Mouse (Mus musculus) lung, embryonic 14.5 days (tissue): ENCODE measurements around the gene Dusp16. TPM values are rescaled to one million over a fixed set of nuclear protein-coding genes. Genes with fewer than 3 reads are reported as not detected.

Source experiments
- ATAC-seq: fragments of 200-750 bp; cut with Nextera tagmentation; 2 replicates; pipeline ENCODE4 v1.8.0; 2017; ENCODE audit warnings: mild to moderate bottlenecking, moderate TSS enrichment, moderate library complexity; ENCODE audit not compliant: insufficient read depth
- DNase-seq: peaks from one replicate; pipeline ENCODE4 v3.0.0-alpha.2; 2015
- H3K27ac ChIP-seq: fragments of 300-500 bp; sonication (generic); 2 replicates; pipeline ENCODE4 v1.5.1; 2014; ENCODE audit warnings: low read depth, mild to moderate bottlenecking, moderate library complexity
- H3K27me3 ChIP-seq: fragments of 300-500 bp; sonication (generic); 2 replicates; pipeline ENCODE4 v1.6.1; 2014; ENCODE audit warnings: low read length, control low read depth; ENCODE audit not compliant: insufficient read depth
- H3K36me3 ChIP-seq: fragments of 300-500 bp; sonication (generic); 2 replicates; pipeline ENCODE4 v1.6.1; 2014; ENCODE audit warnings: control low read depth; ENCODE audit not compliant: insufficient read depth
- H3K4me1 ChIP-seq: fragments of 300-500 bp; sonication (generic); 2 replicates; pipeline ENCODE4 v1.6.1; 2014; ENCODE audit warnings: antibody characterized with exemption, control low read depth; ENCODE audit not compliant: insufficient read depth
- H3K4me2 ChIP-seq: fragments of 300-500 bp; sonication (generic); 2 replicates; pipeline ENCODE4 v1.6.1; 2014; ENCODE audit warnings: mild to moderate bottlenecking
- H3K4me3 ChIP-seq: fragments of 300-500 bp; sonication (generic); 2 replicates; pipeline ENCODE4 v1.5.1; 2014; ENCODE audit warnings: low read depth, low read length
- H3K9ac ChIP-seq: fragments of 300-500 bp; sonication (generic); 2 replicates; pipeline ENCODE4 v1.6.1; 2014
- H3K9me3 ChIP-seq: fragments of 300-500 bp; sonication (generic); 2 replicates; pipeline ENCODE4 v1.6.1; 2016; ENCODE audit warnings: low read depth, low read length, control low read depth
- CTCF ChIP-seq: IDR thresholded peaks from 2 replicates; pipeline ENCODE4 v1.5.1; 2016; ENCODE audit warnings: antibody characterized with exemption, low read depth
- WGBS: fragments of 180-500 bp; shearing (Covaris S2); extraction: QIAGEN DNeasy Blood & Tissue Kit; methylation state at CpG from one replicate; pipeline ENCODE4 v1.1.7; 2014; 5-methylcytosine and 5-hydroxymethylcytosine counted together
- polyA plus RNA-seq: library from polyadenylated mRNA; unstranded; fragments of >200 nt; fragmentation: Nextera tagmentation; extraction: Ambion mirVana; gene quantifications from 2 replicates; pipeline ENCODE4 v1.2.1, GENCODE M21; 2014

The Dusp16 gene
- polyA plus RNA-seq, 1 experiment from 2014 or later = 12.9 TPM

DNA sequence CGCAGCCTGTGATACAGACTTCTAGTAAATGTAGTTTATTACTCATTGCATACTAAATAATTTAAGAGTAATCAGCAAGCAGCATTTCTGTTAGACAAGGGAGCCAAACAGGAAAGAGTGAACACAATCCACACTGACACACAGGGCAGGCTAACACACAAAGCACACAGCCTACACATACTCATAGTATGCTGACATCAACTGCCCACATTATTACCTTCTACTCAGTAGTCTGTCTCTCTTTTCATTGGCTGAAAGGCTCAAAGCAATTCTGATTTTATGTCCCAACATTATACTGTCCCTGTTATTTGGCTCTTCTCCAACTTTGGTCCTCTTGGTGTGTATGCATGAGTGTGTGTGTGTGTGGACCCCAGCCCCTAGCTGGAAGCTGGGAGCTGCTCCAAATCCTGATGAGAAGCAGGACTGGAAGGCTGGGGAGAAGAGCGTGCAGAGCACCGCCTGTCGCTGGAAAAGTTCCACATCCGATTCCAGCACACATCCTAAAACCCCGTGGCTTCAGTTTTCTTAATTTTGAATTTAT is 70.6 kb downstream of the Dusp16 start:
- Histone ChIP-seq H3K27me3 (no peaks in the 10 kb centered on the region), H3K27ac (no peak overlapping the region), H3K4me3 (no peak overlapping the region), H3K4me2 (no peak overlapping the region), H3K4me1 (no peaks in the 10 kb centered on the region), H3K9me3 (no peaks in the 10 kb centered on the region), H3K36me3 (peaks cover 66% of the 10 kb centered on the region), H3K9ac (no peak overlapping the region)
- peak; percentile 41 for ATAC-seq
- WGBS = 68% methylated on average over 6 of the region's 6 CpGs
- no peak for TF ChIP-seq CTCF
- peak; percentile 59 for DNase-seq

DNA sequence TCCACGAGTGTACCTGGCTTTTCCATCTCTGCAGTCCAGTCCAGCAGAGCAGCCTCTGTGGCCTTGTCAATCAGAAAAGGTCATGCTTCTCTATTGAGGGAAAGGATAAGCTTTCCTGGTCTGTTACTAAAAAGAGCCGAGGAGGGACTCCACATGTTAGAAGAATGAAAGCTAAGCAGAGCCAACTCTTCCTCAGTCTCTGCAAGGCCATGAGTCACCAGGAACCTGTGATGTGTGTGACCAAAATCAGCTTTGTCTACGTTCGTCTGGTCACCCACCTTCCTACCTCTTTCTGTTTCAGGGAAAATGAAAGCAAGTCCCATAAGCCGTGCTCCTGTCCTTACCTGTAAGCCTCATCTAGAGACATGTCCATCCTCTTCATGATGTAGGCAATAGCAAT is 72.3 kb downstream of the Dusp16 start:
- 87% methylated on average over 5 of the region's 5 CpGs for WGBS
- Histone ChIP-seq H3K9ac (no peak overlapping the region), H3K4me3 (no peak overlapping the region), H3K27ac (no peak overlapping the region), H3K36me3 (peaks cover 63% of the 10 kb centered on the region), H3K4me2 (no peak overlapping the region), H3K4me1 (no peaks in the 10 kb centered on the region), H3K27me3 (no peaks in the 10 kb centered on the region), H3K9me3 (no peaks in the 10 kb centered on the region)
- no peak for TF ChIP-seq CTCF
- ATAC-seq (no peak), DNase-seq (no peak)

DNA sequence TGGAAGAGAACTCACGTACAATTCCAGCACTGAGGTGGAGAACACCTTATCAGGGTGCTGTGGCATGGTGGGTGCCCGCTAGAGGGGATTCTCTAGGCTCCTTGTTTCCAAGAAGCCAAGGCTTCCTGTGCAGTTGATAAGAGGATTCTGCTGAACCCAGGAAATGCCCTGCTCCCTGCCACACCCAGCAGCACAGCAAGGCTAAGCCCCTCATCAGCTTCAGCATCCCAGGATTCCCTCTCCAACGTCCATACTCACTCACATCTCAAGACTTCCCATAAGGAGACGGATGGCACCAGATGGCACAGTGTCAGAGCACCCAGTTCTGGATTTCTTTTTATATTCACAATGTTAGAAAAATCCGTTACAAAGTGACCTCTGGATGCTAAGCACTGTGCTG is 73.3 kb downstream of the Dusp16 start:
- Histone ChIP-seq H3K27ac (no peak overlapping the region), H3K4me3 (no peak overlapping the region), H3K36me3 (peaks cover 61% of the 10 kb centered on the region), H3K9ac (no peak overlapping the region), H3K9me3 (no peaks in the 10 kb centered on the region), H3K4me2 (no peak overlapping the region), H3K27me3 (no peaks in the 10 kb centered on the region), H3K4me1 (no peaks in the 10 kb centered on the region)
- 82% methylated on average over 5 of the region's 5 CpGs for WGBS
- TF ChIP-seq CTCF = no peak
- ATAC-seq (no peak), DNase-seq (no peak)

DNA sequence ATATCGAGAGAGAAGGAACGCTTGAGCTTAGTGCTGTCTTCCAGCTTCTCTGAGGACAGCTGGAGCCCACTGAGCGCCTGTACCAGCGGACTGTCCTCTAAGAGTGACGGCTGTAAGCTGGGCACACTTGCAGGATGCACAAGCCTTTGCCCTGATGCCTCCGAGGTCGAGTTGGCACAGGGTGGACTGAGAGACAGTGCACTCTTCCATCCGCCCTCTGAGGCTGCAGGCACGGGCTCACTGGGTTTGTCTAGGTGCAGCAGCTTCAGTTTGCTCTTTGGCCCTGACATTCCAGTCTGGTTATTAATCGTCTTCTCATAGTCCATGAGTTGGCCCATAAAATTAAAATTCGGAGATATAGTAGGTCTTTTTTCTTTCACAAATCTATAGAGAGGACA is 73.8 kb downstream of the Dusp16 start:
- Histone ChIP-seq H3K27ac (no peak overlapping the region), H3K27me3 (no peaks in the 10 kb centered on the region), H3K9ac (no peak overlapping the region), H3K4me2 (no peak overlapping the region), H3K36me3 (peaks cover 56% of the 10 kb centered on the region), H3K4me3 (no peak overlapping the region), H3K4me1 (no peaks in the 10 kb centered on the region), H3K9me3 (no peaks in the 10 kb centered on the region)
- WGBS = 87% methylated on average over 11 of the region's 11 CpGs
- TF ChIP-seq CTCF = no peak
- DNase-seq = no peak
- no peak for ATAC-seq

DNA sequence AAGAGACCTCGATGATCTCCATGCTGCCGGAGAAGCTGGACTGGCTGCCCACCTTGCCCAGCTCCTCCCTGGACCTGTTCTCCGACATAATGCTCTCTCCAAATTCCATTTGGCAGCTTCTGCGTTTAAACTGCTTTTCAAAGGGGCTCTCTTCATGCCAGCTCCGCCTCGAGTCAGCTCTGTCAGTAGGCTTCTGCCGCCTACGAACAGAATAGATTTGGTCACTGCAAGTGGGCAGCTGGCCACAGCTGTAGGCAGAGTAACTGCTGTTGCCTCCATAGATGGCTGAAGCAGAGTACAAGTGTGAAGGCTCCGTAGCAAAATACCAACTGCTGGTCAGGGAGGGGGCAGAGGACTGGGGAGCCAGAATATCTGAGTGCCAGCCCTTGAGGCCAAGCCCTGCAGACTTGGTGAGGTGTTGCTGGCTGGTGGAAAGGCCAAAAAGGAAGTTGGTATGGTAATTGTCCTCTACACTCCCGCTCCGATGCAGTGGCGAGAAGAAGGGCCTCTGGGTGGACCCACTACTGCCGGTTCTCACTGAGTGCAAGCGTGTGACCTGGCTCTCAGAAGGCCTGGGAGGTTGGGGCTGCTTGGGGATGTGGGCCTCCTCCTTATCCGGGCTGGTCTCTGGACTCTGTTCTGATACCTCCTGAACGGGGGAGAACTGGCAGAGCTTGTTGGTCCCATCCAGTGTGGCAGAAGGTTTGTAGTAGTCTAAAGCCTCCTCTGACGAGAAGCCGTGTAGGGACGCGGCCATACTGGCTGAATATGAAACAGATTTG is 74.3 kb downstream of the Dusp16 start:
- WGBS = 84% methylated on average over 20 of the region's 20 CpGs
- Histone ChIP-seq H3K36me3 (peaks cover 54% of the 10 kb centered on the region), H3K27me3 (no peaks in the 10 kb centered on the region), H3K27ac (no peak overlapping the region), H3K4me1 (no peaks in the 10 kb centered on the region), H3K4me3 (no peak overlapping the region), H3K4me2 (no peak overlapping the region), H3K9ac (no peak overlapping the region), H3K9me3 (no peaks in the 10 kb centered on the region)
- DNase-seq (no peak), ATAC-seq (no peak)
- TF ChIP-seq CTCF = no peak

DNA sequence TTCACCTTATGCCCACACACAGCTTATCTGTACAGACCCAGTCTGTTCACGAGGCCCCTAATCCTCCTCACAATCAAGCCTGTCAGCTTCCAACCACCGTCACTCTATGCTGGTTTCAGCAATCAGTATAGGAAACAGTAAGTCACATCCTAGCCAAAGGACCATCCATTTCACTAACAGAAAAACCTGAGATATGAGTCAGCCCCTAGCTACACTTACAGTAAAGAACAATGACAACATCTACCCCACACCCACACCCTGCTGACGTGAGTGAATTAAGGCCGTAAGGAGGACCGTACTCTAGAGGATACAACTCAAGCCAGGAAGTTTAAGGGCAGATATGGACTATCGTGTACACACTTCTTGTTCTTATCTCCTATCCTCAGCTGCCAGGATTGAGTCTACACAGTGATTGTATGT is 76.2 kb downstream of the Dusp16 start:
- H3K9me3 ChIP-seq = no peaks in the 10 kb centered on the region
- H3K4me1 ChIP-seq = no peaks in the 10 kb centered on the region
- H3K27me3 ChIP-seq = no peaks in the 10 kb centered on the region
- DNase-seq (no peak), ATAC-seq (peak; percentile 55)
- peaks cover 49% of the 10 kb centered on the region for H3K36me3 ChIP-seq
- H3K27ac ChIP-seq = no peak overlapping the region
- H3K4me2 ChIP-seq = no peak overlapping the region
- WGBS = 49% methylated on average over 6 of the region's 6 CpGs
- no peak overlapping the region for H3K4me3 ChIP-seq
- TF ChIP-seq CTCF = no peak
- no peak overlapping the region for H3K9ac ChIP-seq

DNA sequence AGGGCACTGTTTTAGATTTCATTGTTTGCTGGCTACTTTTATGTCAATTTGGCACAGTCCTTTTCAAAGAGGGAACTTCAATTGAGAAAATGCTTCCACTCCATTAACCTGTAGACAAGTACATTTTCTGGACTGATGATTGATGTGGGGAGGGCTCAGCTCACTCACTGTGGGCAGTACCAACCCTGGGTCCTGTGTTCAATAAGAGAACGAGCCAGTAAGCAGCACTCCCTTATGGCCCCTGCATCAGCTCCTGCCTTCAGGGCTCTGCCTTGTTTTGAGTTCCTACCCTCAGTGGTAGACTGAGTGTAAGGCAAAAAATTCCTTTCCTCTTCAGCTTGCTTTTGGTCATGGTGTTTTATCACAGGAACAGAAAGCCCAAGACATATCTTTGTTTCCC is 78.5 kb downstream of the Dusp16 start:
- no peak for DNase-seq
- WGBS = 62% methylated on average over 1 of the region's 1 CpGs

More for the DNA sequence above, 78.5 kb downstream of the Dusp16 start:
- H3K4me1 ChIP-seq = no peaks in the 10 kb centered on the region
- H3K36me3 ChIP-seq = peaks cover 26% of the 10 kb centered on the region
- no peak overlapping the region for H3K27ac ChIP-seq
- no peak overlapping the region for H3K4me3 ChIP-seq
- no peaks in the 10 kb centered on the region for H3K27me3 ChIP-seq
- H3K9me3 ChIP-seq = no peaks in the 10 kb centered on the region
- no peak for TF ChIP-seq CTCF
- no peak for ATAC-seq
- no peak overlapping the region for H3K4me2 ChIP-seq
- no peak overlapping the region for H3K9ac ChIP-seq
